Mouse (Mus musculus) bone marrow, adult 2 months (tissue): ENCODE measurements around the gene Syngr1. TPM values are rescaled to one million over a fixed set of nuclear protein-coding genes. Genes with fewer than 3 reads are reported as not detected.

Source experiments
- H3K27ac ChIP-seq: fragments of 200-500 bp; 2 replicates; pipeline ENCODE4 v1.5.1; 2012; ENCODE audit warnings: low read depth, mild to moderate bottlenecking, control low read depth, inconsistent platforms, low read length; ENCODE audit not compliant: control insufficient read depth, poor library complexity, insufficient read depth
- H3K4me1 ChIP-seq: fragments of 200-500 bp; 2 replicates; pipeline ENCODE4 v1.6.1; 2011; ENCODE audit warnings: low read length; ENCODE audit not compliant: control insufficient read depth, insufficient read depth
- H3K4me3 ChIP-seq: fragments of 200-500 bp; replicated peaks from 2 replicates; pipeline ENCODE3; 2011; ENCODE audit warnings: mild to moderate bottlenecking, low read depth, low read length, control low read depth; ENCODE audit not compliant: control insufficient read depth
- CTCF ChIP-seq: fragments of 200-500 bp; IDR thresholded peaks from 2 replicates; pipeline ENCODE4 v1.5.1; 2011; ENCODE audit warnings: low read length, control low read depth; ENCODE audit not compliant: control insufficient read depth, insufficient read depth
- POLR2A ChIP-seq: fragments of 200-500 bp; IDR thresholded peaks from 2 replicates; pipeline ENCODE4 v1.6.1; 2011; ENCODE audit warnings: low read depth, mild to moderate bottlenecking, control low read depth, low read length, borderline replicate concordance; ENCODE audit not compliant: control insufficient read depth
- WGBS: fragments of 180-500 bp; shearing (Covaris S2); methylation state at CpG from one replicate; pipeline ENCODE4 v1.1.7; 2018; 5-methylcytosine and 5-hydroxymethylcytosine counted together
- polyA plus RNA-seq: library from polyadenylated mRNA; stranded (reverse); fragments of >200 nt; gene quantifications from 2 replicates; pipeline ENCODE4 v1.2.4, GENCODE M21; 2011; ENCODE audit warnings: low replicate concordance; ENCODE audit not compliant: missing spikeins, insufficient read depth, insufficient read length

Gene Syngr1
- polyA plus RNA-seq, 1 experiment = 13.4 TPM

DNA sequence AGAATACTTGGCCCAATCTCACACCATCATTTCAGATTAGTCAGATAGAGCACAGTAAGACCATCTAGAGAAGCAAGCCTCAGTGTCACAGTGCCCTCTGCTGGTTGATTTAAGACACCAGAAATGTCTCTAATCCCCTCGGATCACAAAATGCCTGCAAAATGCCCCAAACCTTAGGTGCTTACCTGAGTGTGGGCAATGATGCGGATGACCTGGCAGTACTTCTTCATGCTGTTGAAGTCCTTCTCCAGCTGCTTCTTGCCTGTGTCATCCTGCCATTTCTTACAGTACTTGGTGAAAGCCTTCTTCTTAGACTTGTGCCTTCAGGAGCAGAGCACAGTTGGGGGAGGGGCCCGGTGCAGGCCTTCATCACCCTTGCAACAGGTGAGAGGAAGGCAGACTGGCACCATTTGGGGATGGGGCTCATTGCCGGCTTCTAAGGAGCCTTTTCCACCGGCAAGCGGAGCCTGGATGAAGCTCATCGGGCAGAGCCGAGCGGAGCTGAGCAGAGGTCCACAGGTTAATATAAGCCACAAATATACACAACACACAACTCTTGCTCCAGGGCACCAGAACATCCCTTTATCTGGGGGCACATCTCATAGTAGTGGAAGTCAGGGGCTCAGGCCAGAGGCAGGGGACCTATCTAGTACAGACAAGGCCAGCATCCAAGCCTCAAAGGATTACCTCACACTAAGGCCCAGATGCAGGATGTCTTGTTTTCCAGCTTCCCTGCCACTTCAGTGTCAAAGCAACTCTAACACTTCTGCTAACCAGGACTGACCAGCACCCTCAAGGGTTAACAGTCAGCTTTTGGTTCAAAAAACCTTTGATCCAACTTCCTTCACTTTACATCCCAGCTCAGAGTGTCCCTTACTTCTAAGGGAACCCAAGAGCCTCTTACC is 10.2 kb upstream of the Syngr1 start:
- Histone ChIP-seq H3K27ac (no peak overlapping the region), H3K4me1 (no peaks in the 10 kb centered on the region; the same call in 1 of the 2 replicates)
- WGBS = 59% methylated on average over 9 of the region's 9 CpGs

DNA sequence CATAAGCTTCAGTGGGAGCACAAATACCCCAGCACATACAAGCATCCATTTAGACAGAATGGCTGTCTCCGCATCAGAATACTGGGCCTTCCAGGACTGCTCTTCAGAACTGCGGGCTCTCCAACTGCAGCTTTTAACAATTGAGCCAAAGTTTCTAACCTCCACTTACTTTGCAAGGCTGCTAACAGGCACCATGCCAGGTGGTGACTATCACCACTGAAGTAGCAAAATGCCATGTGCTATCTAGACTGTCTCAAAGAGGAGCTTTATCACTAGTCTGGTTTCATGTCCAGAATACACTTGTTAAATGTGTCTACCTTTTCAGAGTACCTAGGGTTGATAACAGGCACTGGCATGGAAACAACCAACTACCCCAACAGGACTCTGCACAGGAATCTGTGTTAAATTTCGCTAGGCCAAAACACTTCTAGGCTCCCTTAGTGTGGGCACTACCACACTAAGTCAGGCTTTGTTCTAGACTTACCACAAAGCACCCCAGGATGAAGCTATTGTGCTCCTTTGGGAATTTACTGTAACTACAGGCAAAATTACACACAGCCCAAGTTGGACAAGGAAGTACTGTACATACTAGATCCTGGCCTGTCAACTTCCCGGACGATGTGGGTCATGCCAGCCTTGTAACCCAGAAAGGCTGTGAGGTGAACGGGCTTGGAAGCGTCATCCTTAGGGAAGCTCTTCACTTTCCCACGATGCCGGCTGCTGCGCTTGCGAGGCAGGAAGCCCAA is 9.2 kb upstream of the Syngr1 start:
- Histone ChIP-seq H3K27ac (peak overlapping the region; percentile 39; the same call in 1 of the 2 replicates), H3K4me3 (peak overlapping the region; percentile 72), H3K4me1 (no peaks in the 10 kb centered on the region; the same call in 1 of the 2 replicates)
- no peak for TF ChIP-seq POLR2A
- TF ChIP-seq CTCF = no peak
- WGBS = 10% methylated on average over 11 of the region's 11 CpGs

More for the DNA sequence above, 10.2 kb upstream of the Syngr1 start:
- peak overlapping the region; percentile 43 for H3K4me3 ChIP-seq
- no peak for TF ChIP-seq POLR2A
- TF ChIP-seq CTCF = no peak

DNA sequence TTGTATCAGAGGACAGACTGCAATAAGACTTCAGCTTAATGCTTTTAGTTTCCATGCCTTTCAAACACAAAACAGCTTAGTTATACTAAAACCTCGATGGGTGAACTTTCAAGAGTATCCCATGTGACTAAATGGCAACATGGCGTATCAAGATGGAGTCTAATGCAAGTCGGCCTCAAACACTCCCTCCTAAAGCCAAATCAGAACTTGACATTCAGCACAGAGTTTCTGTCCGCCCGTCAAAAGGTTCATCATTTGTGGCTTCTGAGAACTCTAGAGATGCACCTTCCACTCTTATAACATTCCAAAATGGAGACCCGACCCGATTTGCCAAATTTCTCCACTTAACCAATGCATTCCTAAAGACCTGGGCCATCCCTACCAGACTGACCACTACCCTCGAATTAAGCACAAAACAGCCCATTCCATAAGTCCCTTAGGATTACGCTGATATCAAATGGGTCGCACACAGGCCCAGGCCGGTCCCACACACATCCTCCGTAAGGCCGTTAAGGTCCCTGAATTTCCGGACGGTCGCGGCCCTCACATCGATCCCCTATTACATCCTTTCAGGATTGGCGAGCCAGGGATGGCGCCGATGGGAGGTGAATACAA is 8.4 kb upstream of the Syngr1 start:
- peak overlapping the region; percentile 72 for H3K4me3 ChIP-seq
- peaks cover 2% of the 10 kb centered on the region; the same call in 1 of the 2 replicates for H3K4me1 ChIP-seq
- peak overlapping the region; percentile 15; the same call in 1 of the 2 replicates for H3K27ac ChIP-seq
- whole genome bisulfite sequencing = under 1% methylated on average over 21 of the region's 21 CpGs
- TF ChIP-seq CTCF (no peak), POLR2A (no peak)

DNA sequence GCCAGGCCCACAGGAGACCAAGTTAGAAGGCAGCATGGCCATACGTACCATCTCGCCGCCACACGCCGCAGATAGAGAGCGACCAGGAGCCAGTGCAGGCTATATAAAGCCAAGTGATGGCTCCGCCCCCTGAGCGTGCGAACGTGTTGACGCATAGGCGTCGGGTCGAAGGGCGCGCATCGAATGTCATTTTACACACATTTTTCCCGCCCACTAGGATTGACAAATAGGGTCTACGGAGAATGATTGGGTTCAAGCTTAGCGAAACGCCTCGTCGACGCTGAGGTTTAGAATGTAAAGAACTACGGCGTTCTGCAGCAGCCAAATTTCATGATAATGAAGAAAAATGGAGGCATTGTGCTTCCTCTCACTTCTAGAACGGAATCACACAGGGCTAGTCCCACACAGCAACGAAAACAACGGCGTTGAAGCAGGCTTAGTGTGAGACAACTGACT is 7.8 kb upstream of the Syngr1 start:
- Histone ChIP-seq H3K4me1 (peaks cover 2% of the 10 kb centered on the region; the same call in 1 of the 2 replicates), H3K27ac (peak overlapping the region; percentile 74), H3K4me3 (peak overlapping the region; percentile 72)
- under 1% methylated on average over 30 of the region's 30 CpGs for WGBS
- TF ChIP-seq POLR2A (peak; percentile 100), CTCF (no peak; the same call in 1 of the 2 replicates)

DNA sequence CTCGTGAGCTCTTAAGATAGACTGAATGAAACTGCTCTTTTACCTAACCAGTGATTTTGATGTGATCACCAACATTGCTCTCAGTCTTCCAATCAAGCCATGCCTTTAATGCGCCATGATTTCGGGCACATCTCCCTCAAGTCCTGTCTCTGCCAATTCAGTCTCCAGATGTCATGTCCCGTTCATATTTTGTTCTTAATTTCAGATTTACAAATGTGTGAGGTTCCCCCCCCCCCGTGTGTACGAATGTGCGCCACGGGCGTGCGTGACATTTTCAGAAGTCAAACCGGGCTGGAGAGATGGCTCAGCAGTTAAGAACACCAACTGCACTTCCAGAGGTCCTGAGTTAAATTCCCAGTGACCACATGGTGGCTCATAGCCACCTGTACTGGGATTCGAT is 7.4 kb upstream of the Syngr1 start:
- Histone ChIP-seq H3K4me3 (peak overlapping the region; percentile 72), H3K4me1 (peaks cover 2% of the 10 kb centered on the region; the same call in 1 of the 2 replicates), H3K27ac (peak overlapping the region; percentile 74)
- no peak for TF ChIP-seq CTCF
- no peak for TF ChIP-seq POLR2A
- WGBS = 2% methylated on average over 12 of the region's 12 CpGs

DNA sequence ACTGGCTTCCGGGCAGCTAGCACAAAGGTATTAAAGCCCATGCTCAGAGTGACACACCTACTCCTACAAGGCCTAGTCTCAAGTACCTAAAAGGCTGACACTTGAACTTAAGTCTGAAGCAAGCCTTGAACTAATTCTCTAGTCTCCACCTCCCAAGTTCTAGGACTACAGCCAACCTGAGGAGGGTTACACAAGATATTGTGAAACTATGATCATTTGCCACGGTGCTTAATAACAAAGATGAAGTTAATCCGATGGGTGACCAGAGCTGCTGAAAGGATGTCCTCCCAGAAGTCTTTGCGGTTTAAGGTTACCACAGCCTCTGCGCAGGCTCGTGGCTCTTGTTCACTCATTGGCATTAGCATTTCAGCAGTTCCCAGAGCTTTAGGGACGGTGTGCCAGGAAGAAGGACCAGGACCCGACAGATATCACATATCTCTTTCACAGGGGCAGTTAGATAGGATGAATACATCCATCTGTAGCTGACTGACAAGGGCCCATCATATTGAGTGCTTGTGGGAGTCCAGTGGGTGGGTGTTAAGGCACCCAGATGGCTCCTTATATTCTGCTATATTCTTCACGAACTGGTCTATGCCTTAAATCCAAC is 3.6 kb upstream of the Syngr1 start:
- Histone ChIP-seq H3K27ac (peak overlapping the region; percentile 40), H3K4me1 (peaks cover 2% of the 10 kb centered on the region; the same call in 1 of the 2 replicates), H3K4me3 (no peak overlapping the region)
- 47% methylated on average over 9 of the region's 9 CpGs for WGBS
- TF ChIP-seq CTCF (no peak), POLR2A (no peak)

DNA sequence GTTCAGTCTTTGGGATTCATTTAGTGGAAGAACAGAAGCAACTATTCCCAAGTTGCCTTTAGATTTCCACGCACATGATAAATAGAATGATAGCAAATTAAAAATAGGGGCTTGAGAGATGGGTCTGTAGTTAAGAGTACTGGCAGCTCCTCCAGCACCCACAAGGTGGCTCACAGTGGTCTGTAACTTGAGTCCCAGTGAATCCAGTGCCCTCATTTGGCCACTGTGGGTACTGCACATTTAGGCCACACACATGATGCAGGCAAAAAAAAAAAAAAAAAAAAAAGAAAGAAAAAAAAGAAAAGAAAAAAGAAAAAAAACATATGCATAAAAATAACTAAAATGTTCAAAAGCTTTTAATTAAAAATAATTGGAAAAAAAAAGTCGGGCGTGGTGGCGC is 2.5 kb upstream of the Syngr1 start:
- TF ChIP-seq CTCF = peak; percentile 87
- TF ChIP-seq POLR2A = no peak
- Histone ChIP-seq H3K27ac (no peak overlapping the region), H3K4me1 (peaks cover 2% of the 10 kb centered on the region; the same call in 1 of the 2 replicates), H3K4me3 (no peak overlapping the region)
- WGBS = 31% methylated on average over 4 of the region's 4 CpGs
